26 mouse cellular contexts compared by ENCODE assay signal in the genomic region with DNA sequence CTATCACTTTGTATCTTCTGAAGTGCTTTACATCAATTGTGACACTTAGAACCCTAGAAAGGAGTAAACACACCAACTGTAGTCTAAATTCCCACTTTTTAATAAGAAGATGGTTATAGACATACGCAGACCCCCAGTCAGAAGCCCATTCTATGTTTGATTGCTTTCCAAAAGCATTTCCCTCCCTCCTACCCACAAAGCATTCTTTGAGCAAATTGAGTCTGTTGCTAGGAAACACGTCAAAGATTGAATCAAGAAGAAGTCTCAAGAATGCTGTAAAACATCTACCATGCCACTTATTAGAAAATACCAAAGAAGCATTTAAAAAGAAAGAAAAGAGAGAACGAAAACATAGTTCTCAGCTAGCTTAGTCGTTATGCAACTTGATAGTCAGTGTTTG.
DNase-seq lines count a peak whose midpoint lies in the region; ATAC-seq and TF ChIP-seq lines count a peak whose summit lies in the region.
"Had no signal": no experiment of that assay in that cellular context is flagged by ENCODE, and none has a peak within 500 bp of the region (broad histone marks: within the 10 kb centered on the region; RNA-seq: fewer than 3 reads in every experiment).

No protein-coding gene starts in this region.

- peak; percentile 28 for DNase-seq in hindbrain, postnatal 0 days (ENCODE audit: low spot score)
- no peak for DNase-seq in hindbrain, embryonic 10.5 days (ENCODE audit: low spot score)
- peak; percentile 51 for DNase-seq in embryo, embryonic 10 days (ENCODE audit: low spot score)
- DNase-seq in midbrain, postnatal 0 days (ENCODE audit: low spot score): peak; percentile 29
- DNase-seq in neural tube, embryonic 10.5 days (ENCODE audit: extremely low spot score, low spot score): no peak
- DNase-seq in right cerebral cortex, adult 18-20 months: no peak
- DNase-seq: adrenal gland, adult 2 months; B cell, adult 2 months; cerebellum, adult 2 months; cerebellum, postnatal 25 days; gastrocnemius, postnatal 36 days; heart, adult 2 months; heart, postnatal 14 days; kidney, adult 2 months; lung, postnatal 4 days; thymus, adult 2 months had no signal

- no peak overlapping the region for H3K27ac ChIP-seq in hindbrain, postnatal 0 days
- H3K27ac ChIP-seq in hindbrain, embryonic 10.5 days: no peak overlapping the region
- H3K27ac ChIP-seq in forebrain, embryonic 12.5 days: no peak overlapping the region
- no peak overlapping the region for H3K27ac ChIP-seq in midbrain, postnatal 0 days (ENCODE audit: low read depth, low read length)
- H3K27ac ChIP-seq: embryonic facial prominence, embryonic 12.5 days; heart, adult 2 months; heart, embryonic 13.5 days; hindbrain, embryonic 13.5 days; kidney, postnatal 0 days; left cerebral cortex, adult 2 months; liver, embryonic 14.5 days; lung, embryonic 15.5 days; neural tube, embryonic 15.5 days; stomach, postnatal 0 days had no signal

- H3K9me3 ChIP-seq in hindbrain, postnatal 0 days (ENCODE audit: low read length): no peaks in the 10 kb centered on the region
- no peaks in the 10 kb centered on the region for H3K9me3 ChIP-seq in hindbrain, embryonic 10.5 days
- no peaks in the 10 kb centered on the region for H3K9me3 ChIP-seq in forebrain, embryonic 12.5 days
- H3K9me3 ChIP-seq in midbrain, postnatal 0 days (ENCODE audit: low read length): no peaks in the 10 kb centered on the region
- H3K9me3 ChIP-seq: embryonic facial prominence, embryonic 12.5 days; heart, embryonic 13.5 days; hindbrain, embryonic 13.5 days; lung, embryonic 15.5 days; neural tube, embryonic 15.5 days had no signal

- no peaks in the 10 kb centered on the region for H3K27me3 ChIP-seq in hindbrain, postnatal 0 days (ENCODE audit: insufficient read depth, low read length)
- no peaks in the 10 kb centered on the region for H3K27me3 ChIP-seq in hindbrain, embryonic 10.5 days (ENCODE audit: insufficient read depth, poor library complexity, severe bottlenecking)
- no peaks in the 10 kb centered on the region for H3K27me3 ChIP-seq in forebrain, embryonic 12.5 days
- H3K27me3 ChIP-seq in midbrain, postnatal 0 days (ENCODE audit: insufficient read depth, low read length): no peaks in the 10 kb centered on the region
- H3K27me3 ChIP-seq: embryonic facial prominence, embryonic 12.5 days; heart, embryonic 13.5 days; hindbrain, embryonic 13.5 days; lung, embryonic 15.5 days; neural tube, embryonic 15.5 days had no signal

- H3K4me3 ChIP-seq in hindbrain, postnatal 0 days (ENCODE audit: low read length): no peak overlapping the region
- no peak overlapping the region for H3K4me3 ChIP-seq in hindbrain, embryonic 10.5 days
- H3K4me3 ChIP-seq in forebrain, embryonic 12.5 days (replicated peaks): no peak overlapping the region
- no peak overlapping the region for H3K4me3 ChIP-seq in midbrain, postnatal 0 days (ENCODE audit: low read depth, low read length)
- H3K4me3 ChIP-seq: embryonic facial prominence, embryonic 12.5 days; heart, adult 2 months; heart, embryonic 13.5 days; hindbrain, embryonic 13.5 days; left cerebral cortex, adult 2 months; lung, embryonic 15.5 days; neural tube, embryonic 15.5 days had no signal

- no peak for ATAC-seq in hindbrain, postnatal 0 days
- peak; percentile 69; the same call in 1 of the 2 replicates for ATAC-seq in forebrain, embryonic 12.5 days (ENCODE audit: low FRiP score)
- no peak for ATAC-seq in midbrain, postnatal 0 days (ENCODE audit: low FRiP score)

- H3K4me1 ChIP-seq in hindbrain, postnatal 0 days (ENCODE audit: insufficient read depth, low read length): no peaks in the 10 kb centered on the region
- peaks cover 5% of the 10 kb centered on the region; the same call in 1 of the 2 replicates for H3K4me1 ChIP-seq in hindbrain, embryonic 10.5 days (replicated peaks)
- peaks cover 3% of the 10 kb centered on the region; the same call in 1 of the 2 replicates for H3K4me1 ChIP-seq in forebrain, embryonic 12.5 days
- no peaks in the 10 kb centered on the region; the same call in 1 of the 2 replicates for H3K4me1 ChIP-seq in midbrain, postnatal 0 days (ENCODE audit: insufficient read depth, low read length)
- H3K4me1 ChIP-seq: embryonic facial prominence, embryonic 12.5 days; heart, embryonic 13.5 days; hindbrain, embryonic 13.5 days; lung, embryonic 15.5 days; neural tube, embryonic 15.5 days had no signal

- no peak overlapping the region for H3K9ac ChIP-seq in hindbrain, postnatal 0 days (replicated peaks; ENCODE audit: low read length)
- H3K9ac ChIP-seq in forebrain, embryonic 12.5 days: no peak overlapping the region
- no peak overlapping the region for H3K9ac ChIP-seq in midbrain, postnatal 0 days (replicated peaks; ENCODE audit: low read length, poor library complexity, severe bottlenecking)
- H3K9ac ChIP-seq: embryonic facial prominence, embryonic 12.5 days; heart, embryonic 13.5 days; hindbrain, embryonic 13.5 days; liver, embryonic 14.5 days; lung, embryonic 15.5 days; neural tube, embryonic 15.5 days had no signal

- H3K4me2 ChIP-seq in hindbrain, postnatal 0 days (ENCODE audit: low read depth, low read length): 0 out of 2 replicates have a peak overlapping the region, but pooled peaks have one; percentile 16
- no peak overlapping the region for H3K4me2 ChIP-seq in forebrain, embryonic 12.5 days
- H3K4me2 ChIP-seq in midbrain, postnatal 0 days (ENCODE audit: low read depth, low read length, poor library complexity, severe bottlenecking): no peak overlapping the region
- H3K4me2 ChIP-seq: embryonic facial prominence, embryonic 12.5 days; heart, embryonic 13.5 days; hindbrain, embryonic 13.5 days; lung, embryonic 15.5 days; neural tube, embryonic 15.5 days had no signal

- WGBS in hindbrain, postnatal 0 days: 10% methylated on average over 4 of the region's 4 CpGs
- WGBS in hindbrain, embryonic 10.5 days: 35% methylated on average over 4 of the region's 4 CpGs
- 9% methylated on average over 4 of the region's 4 CpGs for WGBS in forebrain, embryonic 12.5 days
- WGBS in midbrain, postnatal 0 days: 16% methylated on average over 4 of the region's 4 CpGs

- no peak for TF ChIP-seq CTCF in hindbrain, postnatal 0 days (IDR thresholded peaks at IDR 0.05; ENCODE audit: low read depth)
- no peak for TF ChIP-seq CTCF in midbrain, postnatal 0 days (IDR thresholded peaks at IDR 0.05)

- H3K36me3 ChIP-seq in hindbrain, postnatal 0 days (ENCODE audit: insufficient read depth, low read length): no peaks in the 10 kb centered on the region
- H3K36me3 ChIP-seq in hindbrain, embryonic 10.5 days: no peaks in the 10 kb centered on the region
- no peaks in the 10 kb centered on the region for H3K36me3 ChIP-seq in forebrain, embryonic 12.5 days (replicated peaks)
- no peaks in the 10 kb centered on the region for H3K36me3 ChIP-seq in midbrain, postnatal 0 days (ENCODE audit: insufficient read depth, low read length)
- H3K36me3 ChIP-seq: embryonic facial prominence, embryonic 12.5 days; heart, embryonic 13.5 days; hindbrain, embryonic 13.5 days; lung, embryonic 15.5 days; neural tube, embryonic 15.5 days had no signal

Comparison
In these comparisons a context has a peak if more than half of its experiments do, and no peak if none do; other contexts are left out.
1. DNase-seq: peak in hindbrain, postnatal 0 days (single experiment), embryo, embryonic 10 days (single experiment) and midbrain, postnatal 0 days (single experiment); none in hindbrain, embryonic 10.5 days (single experiment), neural tube, embryonic 10.5 days (single experiment) and right cerebral cortex, adult 18-20 months (single experiment).